In the genomic region with DNA sequence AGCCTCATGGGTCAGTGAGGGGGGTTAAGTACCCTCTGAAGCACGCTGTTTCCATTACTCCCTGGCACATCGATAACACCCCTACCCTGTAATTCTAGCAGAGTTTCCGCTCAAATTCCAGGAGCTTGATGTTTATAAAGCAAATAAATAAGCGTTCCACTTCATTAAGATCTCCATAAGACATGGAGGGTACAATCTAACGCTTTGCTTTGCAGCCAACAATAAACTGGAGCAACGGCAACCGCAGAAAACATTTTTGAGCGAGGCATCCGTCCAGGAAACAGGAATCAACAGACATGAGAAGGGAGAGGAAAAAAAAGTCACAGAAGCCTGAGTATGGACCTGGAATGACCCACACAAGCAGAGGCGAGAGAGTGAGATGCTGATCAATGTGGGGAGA, we compare ENCODE assay signal across 18 mouse cellular contexts. TPM values are rescaled to one million over a fixed set of nuclear protein-coding genes. Genes with fewer than 3 reads are reported as not detected.
DNase-seq lines count a peak whose midpoint lies in the region; ATAC-seq and TF ChIP-seq lines count a peak whose summit lies in the region.
"Had no signal": no experiment of that assay in that cellular context is flagged by ENCODE, and none has a peak within 500 bp of the region (broad histone marks: within the 10 kb centered on the region; RNA-seq: fewer than 3 reads in every experiment).

No protein-coding gene starts in this region.

- no peaks in the 10 kb centered on the region for H3K9me3 ChIP-seq in hindbrain, embryonic 10.5 days
- H3K9me3 ChIP-seq in hindbrain, embryonic 12.5 days (replicated peaks): no peaks in the 10 kb centered on the region
- H3K9me3 ChIP-seq in lung, embryonic 14.5 days (ENCODE audit: low read depth, low read length): no peaks in the 10 kb centered on the region
- no peaks in the 10 kb centered on the region for H3K9me3 ChIP-seq in midbrain, embryonic 16.5 days (replicated peaks; ENCODE audit: control insufficient read depth, low read length, poor library complexity, severe bottlenecking)
- H3K9me3 ChIP-seq: embryonic facial prominence, embryonic 12.5 days had no signal

- H3K4me1 ChIP-seq in hindbrain, embryonic 10.5 days (replicated peaks): peaks cover 24% of the 10 kb centered on the region
- H3K4me1 ChIP-seq in hindbrain, embryonic 12.5 days: peaks cover 11% of the 10 kb centered on the region
- H3K4me1 ChIP-seq in lung, embryonic 14.5 days (ENCODE audit: insufficient read depth): no peaks in the 10 kb centered on the region; the same call in 1 of the 2 replicates
- H3K4me1 ChIP-seq in midbrain, embryonic 16.5 days (ENCODE audit: control insufficient read depth, insufficient read depth, low read length): peaks cover 17% of the 10 kb centered on the region

- no peak overlapping the region for H3K4me3 ChIP-seq in hindbrain, embryonic 10.5 days
- H3K4me3 ChIP-seq in hindbrain, embryonic 12.5 days: no peak overlapping the region
- H3K4me3 ChIP-seq in lung, embryonic 14.5 days (ENCODE audit: low read depth, low read length): no peak overlapping the region
- no peak overlapping the region for H3K4me3 ChIP-seq in midbrain, embryonic 16.5 days (ENCODE audit: low read depth, low read length)
- H3K4me3 ChIP-seq: embryonic facial prominence, embryonic 12.5 days had no signal

- peak overlapping the region; percentile 29; the same call in 1 of the 2 replicates for H3K27ac ChIP-seq in hindbrain, embryonic 10.5 days
- H3K27ac ChIP-seq in hindbrain, embryonic 12.5 days: no peak overlapping the region
- peak overlapping the region; percentile 18; the same call in 1 of the 2 replicates for H3K27ac ChIP-seq in lung, embryonic 14.5 days (ENCODE audit: low read depth)
- H3K27ac ChIP-seq in midbrain, embryonic 16.5 days (ENCODE audit: low read length): no peak overlapping the region
- H3K27ac ChIP-seq: embryonic facial prominence, embryonic 12.5 days had no signal

- 75% methylated on average over 10 of the region's 10 CpGs for WGBS in hindbrain, embryonic 10.5 days
- WGBS in hindbrain, embryonic 12.5 days: 65% methylated on average over 10 of the region's 10 CpGs
- WGBS in lung, embryonic 14.5 days: 41% methylated on average over 10 of the region's 10 CpGs
- WGBS in midbrain, embryonic 16.5 days: 76% methylated on average over 10 of the region's 10 CpGs

- no peak for ATAC-seq in hindbrain, embryonic 12.5 days (ENCODE audit: low FRiP score)
- ATAC-seq in lung, embryonic 14.5 days (ENCODE audit: insufficient read depth): 0 out of 2 replicates have a peak, but pooled peaks have one; percentile 31
- no peak for ATAC-seq in midbrain, embryonic 16.5 days
- ATAC-seq: activated CD4-positive, CD25-positive, alpha-beta regulatory T cell, adult 4 months; inflammation-experienced regulatory T-cells, adult 6 months; liver, postnatal 0 days; Patski had no signal

- H3K36me3 ChIP-seq in hindbrain, embryonic 10.5 days: no peaks in the 10 kb centered on the region
- H3K36me3 ChIP-seq in hindbrain, embryonic 12.5 days: no peaks in the 10 kb centered on the region
- H3K36me3 ChIP-seq in lung, embryonic 14.5 days (ENCODE audit: insufficient read depth): no peaks in the 10 kb centered on the region
- H3K36me3 ChIP-seq in midbrain, embryonic 16.5 days (ENCODE audit: control insufficient read depth, insufficient read depth, low read length): no peaks in the 10 kb centered on the region
- H3K36me3 ChIP-seq: embryonic facial prominence, embryonic 12.5 days had no signal

- no peaks in the 10 kb centered on the region for H3K27me3 ChIP-seq in hindbrain, embryonic 10.5 days (ENCODE audit: insufficient read depth, poor library complexity, severe bottlenecking)
- H3K27me3 ChIP-seq in hindbrain, embryonic 12.5 days: no peaks in the 10 kb centered on the region
- no peaks in the 10 kb centered on the region for H3K27me3 ChIP-seq in lung, embryonic 14.5 days (ENCODE audit: insufficient read depth, low read length)
- no peaks in the 10 kb centered on the region for H3K27me3 ChIP-seq in midbrain, embryonic 16.5 days (ENCODE audit: control insufficient read depth, insufficient read depth, low read depth, low read length)
- H3K27me3 ChIP-seq: embryonic facial prominence, embryonic 12.5 days had no signal

- no peak for DNase-seq in hindbrain, embryonic 10.5 days (ENCODE audit: low spot score)
- peak; percentile 61 for DNase-seq in lung, embryonic 14.5 days
- DNase-seq in lung, postnatal 25 days (ENCODE audit: low spot score): no peak
- DNase-seq in Muller cell, postnatal 12 days (ENCODE audit: inconsistent ontology term): peak; percentile 70
- peak; percentile 77 for DNase-seq in fibroblast of lung, adult 2 months (ENCODE audit: low read depth)
- DNase-seq: adrenal gland, postnatal 14 days; cerebellum, adult 18-20 months; cerebellum, postnatal 36 days; liver; liver, postnatal 0 days; retina, postnatal 1 day had no signal

- TF ChIP-seq CTCF in lung, embryonic 14.5 days (IDR thresholded peaks at IDR 0.05; ENCODE audit: low read depth): no peak

- H3K9ac ChIP-seq in hindbrain, embryonic 12.5 days: no peak overlapping the region
- H3K9ac ChIP-seq in lung, embryonic 14.5 days: no peak overlapping the region
- no peak overlapping the region for H3K9ac ChIP-seq in midbrain, embryonic 16.5 days (ENCODE audit: low read depth, low read length)
- H3K9ac ChIP-seq: embryonic facial prominence, embryonic 12.5 days; liver, postnatal 0 days had no signal

- no peak overlapping the region for H3K4me2 ChIP-seq in hindbrain, embryonic 12.5 days (replicated peaks)
- H3K4me2 ChIP-seq in lung, embryonic 14.5 days: no peak overlapping the region
- no peak overlapping the region for H3K4me2 ChIP-seq in midbrain, embryonic 16.5 days (ENCODE audit: low read length)
- H3K4me2 ChIP-seq: embryonic facial prominence, embryonic 12.5 days; midbrain, embryonic 11.5 days had no signal

RNA-seq across cellular contexts. Expression of a gene that starts 27.5 kb away (rescaled TPM):
- 2.8 and 3.2 TPM in 2 replicates for polyA plus RNA-seq in hindbrain, embryonic 10.5 days (2016; fragmentation: Nextera tagmentation; extraction: Ambion mirVana)
- 11.1 and 11.4 TPM in 2 replicates for polyA plus RNA-seq in hindbrain, embryonic 12.5 days (2016; fragmentation: Nextera tagmentation; extraction: Ambion mirVana)
- 8.3 and 8.9 TPM in 2 replicates for polyA plus RNA-seq in lung, embryonic 14.5 days (2014; fragmentation: Nextera tagmentation; extraction: Ambion mirVana)
- 23.5 and 24.0 TPM in 2 replicates for polyA plus RNA-seq in midbrain, embryonic 16.5 days (2015; fragmentation: Nextera tagmentation; extraction: Ambion mirVana)
- polyA plus RNA-seq: inflammation-experienced regulatory T-cells, adult 6 months; liver, postnatal 0 days; Patski had no signal

Comparison
In these comparisons a context has a peak if more than half of its experiments do, and no peak if none do; other contexts are left out.
1. DNase-seq: peak in lung, embryonic 14.5 days (single experiment), Muller cell, postnatal 12 days (single experiment) and fibroblast of lung, adult 2 months (single experiment); none in hindbrain, embryonic 10.5 days (single experiment) and lung, postnatal 25 days (single experiment).
2. H3K27ac ChIP-seq: peak in hindbrain, embryonic 10.5 days (single experiment) and lung, embryonic 14.5 days (single experiment); none in hindbrain, embryonic 12.5 days (single experiment) and midbrain, embryonic 16.5 days (single experiment).